Mouse (Mus musculus) CH12.LX (cell line): ENCODE data around the gene Numb. TPM values are rescaled to one million over a fixed set of nuclear protein-coding genes. Genes with fewer than 3 reads are reported as not detected.

Experiments used
- DNase-seq: peaks from one replicate; pipeline ENCODE4 v3.0.0-alpha.2; 2013; ENCODE audit errors: extremely low read depth
- H3K27ac ChIP-seq: 2 replicates; pipeline ENCODE4 v1.5.1; 2012; ENCODE audit warnings: low read depth, mild to moderate bottlenecking, control low read depth, moderate library complexity; ENCODE audit not compliant: insufficient read depth
- H3K27me3 ChIP-seq: replicated peaks from 2 replicates; pipeline ENCODE3; 2012; ENCODE audit warnings: inconsistent platforms
- H3K36me3 ChIP-seq, 2 experiments: replicated peaks in 1 of 2; 2 replicates each; pipeline versions ENCODE3 to v1.6.1; 2012; ENCODE audit warnings: inconsistent platforms in 1 of 2, low read length in 1 of 2, mild to moderate bottlenecking in 1 of 2, mixed read lengths in 1 of 2, moderate library complexity in 1 of 2; ENCODE audit not compliant: control insufficient read depth in 1 of 2, insufficient read depth in 1 of 2
- H3K4me1 ChIP-seq, 2 experiments: 2 replicates each; pipeline ENCODE4 v1.6.1; 2012; ENCODE audit warnings: inconsistent platforms in 1 of 2, moderate library complexity in 1 of 2; ENCODE audit not compliant: insufficient read depth in 2 of 2, control insufficient read depth in 1 of 2
- H3K4me2 ChIP-seq: 2 replicates; pipeline ENCODE4 v1.6.1; 2012; ENCODE audit warnings: low read depth, mild to moderate bottlenecking, control low read depth; ENCODE audit not compliant: poor library complexity, insufficient read depth, severe bottlenecking
- H3K4me3 ChIP-seq, 3 experiments: fragments of 150-350 bp in 1 of 3; sonication (generic) in 1 of 3; replicated peaks in 1 of 3; 2 replicates each; pipeline versions ENCODE3 to v1.5.1; 2011 to 2012; ENCODE audit warnings: low read depth in 2 of 3, low read length in 2 of 3, mild to moderate bottlenecking in 2 of 3, moderate library complexity in 2 of 3, control low read depth in 1 of 3, improper control_type of control experiment in 1 of 3, inconsistent platforms in 1 of 3, mixed read lengths in 1 of 3; ENCODE audit not compliant: poor library complexity in 1 of 3
- H3K79me2 ChIP-seq: replicated peaks from 2 replicates; pipeline ENCODE4 v1.6.1; 2012; ENCODE audit warnings: mild to moderate bottlenecking, moderate library complexity; ENCODE audit not compliant: control insufficient read depth, poor library complexity, insufficient read depth, severe bottlenecking; ENCODE audit errors: extremely low read depth
- H3K9ac ChIP-seq: 2 replicates; pipeline ENCODE4 v1.6.1; 2012; ENCODE audit warnings: low read depth, mild to moderate bottlenecking, control low read depth, moderate library complexity; ENCODE audit not compliant: insufficient read depth
- H3K9me3 ChIP-seq: replicated peaks from 2 replicates; pipeline ENCODE3; 2012; ENCODE audit warnings: low read length, inconsistent platforms, mixed read lengths
- CHD1 ChIP-seq: IDR thresholded peaks from 2 replicates; pipeline ENCODE4 v1.6.1; 2012; ENCODE audit warnings: low read depth, low read length, improper control_type of control experiment, inconsistent platforms
- CTCF ChIP-seq, 2 experiments: IDR thresholded peaks in 1 of 2; conservative IDR thresholded peaks in 1 of 2; 2 replicates each; pipeline ENCODE4 v1.5.1; 2011 to 2012; ENCODE audit warnings: low read depth in 2 of 2, low read length in 2 of 2, improper control_type of control experiment in 1 of 2, inconsistent platforms in 1 of 2, mild to moderate bottlenecking in 1 of 2, moderate library complexity in 1 of 2
- ELF1 ChIP-seq: IDR thresholded peaks from 2 replicates; pipeline ENCODE4 v1.6.1; 2014; ENCODE audit warnings: low read depth, mild to moderate bottlenecking, inconsistent platforms, low read length, improper control_type of control experiment
- ETS1 ChIP-seq: conservative IDR thresholded peaks from 2 replicates; pipeline ENCODE4 v1.6.1; 2012; ENCODE audit warnings: low read depth, mild to moderate bottlenecking, inconsistent platforms, low read length, improper control_type of control experiment, moderate library complexity
- GABPA ChIP-seq: IDR thresholded peaks from 2 replicates; pipeline ENCODE4 v1.6.1; 2012; ENCODE audit warnings: low read depth, low read length, improper control_type of control experiment, inconsistent platforms; ENCODE audit not compliant: insufficient replicate concordance
- JUN ChIP-seq: IDR thresholded peaks from 2 replicates; pipeline ENCODE4 v1.6.1; 2011; ENCODE audit warnings: low read depth, mild to moderate bottlenecking, low read length, improper control_type of control experiment, moderate library complexity; ENCODE audit not compliant: insufficient read depth
- KAT2A ChIP-seq: IDR thresholded peaks from 2 replicates; pipeline ENCODE4 v1.6.1; 2012; ENCODE audit warnings: low read length, improper control_type of control experiment, inconsistent platforms; ENCODE audit not compliant: insufficient replicate concordance
- MAFK ChIP-seq: IDR thresholded peaks from 2 replicates; pipeline ENCODE4 v1.6.1; 2011; ENCODE audit warnings: low read length, improper control_type of control experiment; ENCODE audit not compliant: insufficient replicate concordance
- MAZ ChIP-seq: IDR thresholded peaks from 2 replicates; pipeline ENCODE4 v1.6.1; 2012; ENCODE audit warnings: low read depth, mild to moderate bottlenecking, inconsistent platforms, low read length, improper control_type of control experiment, moderate library complexity
- MYC ChIP-seq: IDR thresholded peaks from 2 replicates; pipeline ENCODE4 v1.6.1; 2011; ENCODE audit warnings: low read depth, mild to moderate bottlenecking, improper control_type of control experiment, low read length
- NELFE ChIP-seq: IDR thresholded peaks from 2 replicates; pipeline ENCODE4 v1.6.1; 2011; ENCODE audit warnings: low read depth, low read length, improper control_type of control experiment
- PAX5 ChIP-seq: IDR thresholded peaks from 2 replicates; pipeline ENCODE4 v1.6.1; 2012; ENCODE audit warnings: low read length, inconsistent platforms, mixed read lengths
- POLR2AphosphoS2 ChIP-seq: IDR thresholded peaks from 2 replicates; pipeline ENCODE4 v1.6.1; 2011; ENCODE audit warnings: low read depth, low read length, improper control_type of control experiment
- RCOR1 ChIP-seq: conservative IDR thresholded peaks from 2 replicates; pipeline ENCODE4 v1.6.1; 2012; ENCODE audit warnings: low read depth, mild to moderate bottlenecking, inconsistent platforms, low read length, improper control_type of control experiment
- SIN3A ChIP-seq: IDR thresholded peaks from 2 replicates; pipeline ENCODE4 v1.6.1; 2012; ENCODE audit warnings: low read length, improper control_type of control experiment, inconsistent platforms
- TBP ChIP-seq: conservative IDR thresholded peaks from 2 replicates; pipeline ENCODE4 v1.6.1; 2011; ENCODE audit warnings: low read depth, low read length, improper control_type of control experiment
- TCF12 ChIP-seq: IDR thresholded peaks from 2 replicates; pipeline ENCODE4 v1.6.1; 2014; ENCODE audit warnings: low read depth, mild to moderate bottlenecking, inconsistent platforms, low read length, improper control_type of control experiment
- UBTF ChIP-seq: IDR thresholded peaks from 2 replicates; pipeline ENCODE4 v1.6.1; 2012; ENCODE audit warnings: low read depth, mild to moderate bottlenecking, inconsistent platforms, low read length, improper control_type of control experiment, moderate library complexity
- USF2 ChIP-seq: conservative IDR thresholded peaks from 2 replicates; pipeline ENCODE4 v1.6.1; 2011; ENCODE audit warnings: low read depth, low read length, improper control_type of control experiment
- ZKSCAN1 ChIP-seq: IDR thresholded peaks from 2 replicates; pipeline ENCODE4 v1.6.1; 2012; ENCODE audit warnings: low read depth, inconsistent platforms, low read length, improper control_type of control experiment, borderline replicate concordance
- ZNF384 ChIP-seq: IDR thresholded peaks from 2 replicates; pipeline ENCODE4 v1.6.1; 2012; ENCODE audit warnings: low read depth, low read length, improper control_type of control experiment, inconsistent platforms
- dilution Hi-C: fragments of 300-500 bp; cut with MboI; formaldehyde crosslinking; loops from 2 replicates; pipeline ENCODE4 v1.14.3; 2020; ENCODE audit warnings: low sequenced_read_pairs; ENCODE audit not compliant: extremely low pct_unique_long_range_greater_than_20kb, extremely low pct_ligation_motif_present
- in situ Hi-C: fragments of 300-500 bp; cut with MboI; formaldehyde crosslinking; loops from 3 replicates; pipeline ENCODE4 v1.14.3; 2019; ENCODE audit warnings: low sequenced_read_pairs, low pct_ligation_motif_present, low pct_unique_long_range_greater_than_20kb, mixed read lengths
- polyA plus RNA-seq: library from polyadenylated mRNA; unstranded; fragments of >175 nt; gene quantifications from 2 replicates; pipeline ENCODE4 v1.2.1, GENCODE M21; 2012; ENCODE audit warnings: low read depth; ENCODE audit not compliant: insufficient read length
- total RNA-seq, 2 experiments: library from RNA; depleted of rRNA; stranded (reverse); fragments of 300-350 nt in 1 of 2; fragments of >200 nt in 1 of 2; gene quantifications; 2 replicates each; pipeline ENCODE4 v1.2.3; 2012 to 2014

Gene Numb
- total and polyA plus RNA-seq, 3 experiments = 5.3 to 6.9 (median 5.7) TPM

DNA sequence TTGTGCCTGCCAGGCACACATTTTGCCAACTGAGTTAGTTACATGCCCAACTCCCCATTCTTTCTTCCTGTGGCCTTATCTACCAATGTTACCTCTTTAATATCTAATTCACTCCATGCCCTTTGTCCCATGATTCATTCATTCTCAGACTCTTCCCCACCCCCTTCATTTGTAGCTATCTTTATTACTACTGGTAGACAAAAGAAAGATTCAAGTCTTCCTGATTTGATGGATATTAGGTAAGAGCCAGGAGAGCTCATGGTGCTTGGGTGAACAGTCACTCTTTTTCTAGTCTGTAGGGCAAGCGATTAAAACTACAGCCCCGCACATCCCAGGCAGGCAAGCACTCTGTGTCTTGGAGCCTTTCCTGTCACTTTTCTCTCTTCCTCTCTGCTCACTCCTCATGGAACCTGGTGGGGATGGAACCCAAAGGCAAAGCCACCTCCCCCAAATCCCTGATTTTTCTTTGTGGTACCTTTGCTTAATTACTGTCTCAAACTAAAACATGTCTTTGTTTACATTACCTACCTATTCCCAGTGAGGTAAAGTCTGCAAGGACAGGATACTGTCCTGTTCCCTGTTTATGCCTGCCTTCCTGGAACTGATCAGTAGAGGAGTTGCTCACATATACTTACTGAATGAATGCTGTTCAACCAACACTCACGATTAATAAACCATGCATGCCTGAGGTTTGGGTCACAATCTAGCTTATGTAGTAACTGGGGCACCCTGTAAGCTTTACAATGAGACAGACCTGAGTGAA, 78.9 kb downstream of the Numb start:
- no peaks in the 10 kb centered on the region for H3K27me3 ChIP-seq
- TF ChIP-seq ZKSCAN1 (no peak), TCF12 (no peak), USF2 (no peak), JUN (no peak), CHD1 (no peak)
- TF ChIP-seq, all 38 proteins: peak for 0
- Histone ChIP-seq H3K4me2 (no peak overlapping the region), H3K9ac (no peak overlapping the region), H3K4me1 (peaks cover 0 to 16% of the 10 kb centered on the region in 2 experiments; a peak in 2 of 4 replicates), H3K4me3 (no peak overlapping the region), H3K36me3 (peaks cover 2 to 12% of the 10 kb centered on the region in 2 experiments), H3K9me3 (no peaks in the 10 kb centered on the region), H3K27ac (no peak overlapping the region), H3K79me2 (no peaks in the 10 kb centered on the region; the same call in 1 of the 2 replicates)
- in situ Hi-C loops (no loop called here), dilution Hi-C loops (no loop called here)
- no peak for DNase-seq

DNA sequence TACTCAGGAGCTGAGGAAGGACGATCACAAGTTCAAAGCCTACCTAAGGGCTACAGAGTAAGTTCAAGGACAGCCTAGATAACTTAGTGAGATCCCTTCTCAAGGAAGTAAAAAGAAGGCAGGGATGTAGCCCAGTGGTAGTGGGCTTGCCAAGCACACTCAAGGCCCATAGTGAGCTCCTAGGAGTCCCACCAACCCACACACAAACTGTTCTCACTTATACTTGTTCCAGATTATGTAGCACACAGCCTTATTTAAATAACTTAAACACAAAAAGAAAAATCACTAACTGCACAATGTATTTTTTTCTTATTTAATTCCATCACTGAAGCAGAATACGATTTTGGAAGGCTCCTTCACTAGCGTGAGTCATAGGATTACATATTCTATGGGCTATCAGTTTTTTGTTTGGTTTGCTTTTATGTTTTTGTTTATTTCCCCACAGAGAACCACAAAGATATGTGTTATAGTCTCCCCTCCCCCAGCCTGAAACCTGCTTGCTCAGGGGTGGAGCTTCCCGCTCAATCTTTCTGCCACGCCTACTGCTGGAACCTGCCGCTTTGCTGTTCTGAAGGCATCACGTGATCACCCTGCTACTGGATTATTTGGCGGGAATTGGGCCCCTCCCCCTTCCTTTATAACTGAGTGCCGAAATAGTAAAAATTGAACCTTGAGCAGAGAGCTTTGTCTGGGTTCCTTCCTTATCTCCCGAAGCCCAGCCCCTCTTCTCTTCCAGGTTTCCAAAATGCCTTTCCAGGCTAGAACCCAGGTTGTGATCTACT, 80.1 kb downstream of the Numb start:
- H3K79me2 ChIP-seq = no peaks in the 10 kb centered on the region; the same call in 1 of the 2 replicates
- H3K4me2 ChIP-seq = no peak overlapping the region
- H3K27ac ChIP-seq = no peak overlapping the region
- dilution Hi-C loops (no loop called here), in situ Hi-C loops (no loop called here)
- H3K9me3 ChIP-seq = no peaks in the 10 kb centered on the region
- no peak overlapping the region for H3K4me3 ChIP-seq
- no peak for DNase-seq
- peaks cover 8 to 20% of the 10 kb centered on the region in 2 experiments for H3K36me3 ChIP-seq
- TF ChIP-seq KAT2A = no peak
- no peak for TF ChIP-seq NELFE
- TF ChIP-seq CTCF (conservative IDR thresholded peaks at IDR 0.05 in 1 of 2, IDR thresholded peaks at IDR 0.05 in 1 of 2; ENCODE audit: low read depth in 2 of 2, low read length in 2 of 2) = no peak
- TF ChIP-seq ELF1 = no peak
- TF ChIP-seq RCOR1 = no peak
- TF ChIP-seq TBP = no peak
- TF ChIP-seq SIN3A = no peak
- TF ChIP-seq ZNF384 = no peak
- no peak for TF ChIP-seq POLR2AphosphoS2
- no peak for TF ChIP-seq UBTF
- no peak for TF ChIP-seq ETS1
- TF ChIP-seq MAZ = no peak
- no peak for TF ChIP-seq MAFK
- no peak for TF ChIP-seq GABPA
- TF ChIP-seq MYC = no peak
- no peak for TF ChIP-seq PAX5
- peaks cover 0 to 3% of the 10 kb centered on the region in 2 experiments; a peak in 1 of 4 replicates for H3K4me1 ChIP-seq
- H3K27me3 ChIP-seq = no peaks in the 10 kb centered on the region
- H3K9ac ChIP-seq = no peak overlapping the region
